Mouse (Mus musculus): ENCODE data around the gene Alk. TPM values are rescaled to one million over a fixed set of nuclear protein-coding genes. Genes with fewer than 3 reads are reported as not detected.

Alk gene
- 0.60 and 0.78 TPM in 2 replicates for polyA plus RNA-seq (2015; fragmentation: Nextera tagmentation; extraction: Ambion mirVana)

- Histone ChIP-seq H3K27me3 (peaks cover 49% of the 10 kb centered on the region), H3K4me3 (peak within 1 kb of the TSS; percentile 49), H3K36me3 (no peaks in the 10 kb centered on the region), H3K4me1 (peaks cover 14% of the 10 kb centered on the region), H3K9ac (peak within 1 kb of the TSS; percentile 35; the same call in 1 of the 2 replicates), H3K27ac (no peak within 1 kb of the TSS), H3K9me3 (no peaks in the 10 kb centered on the region), H3K4me2 (replicated peaks) (peak within 1 kb of the TSS; percentile 88)
- WGBS, result 0% methylated on average over 30 of the region's 32 CpGs
- ATAC-seq (ENCODE audit: low FRiP score, low read depth), result peak; percentile 90
Observed at GRCm38 (mm10) chr17:72604610-72604980, at the start of gene Alk. Gene Alk (minus strand): TSS chr17:72604627.

GRCm38 (mm10) chr17:72652801-72653200 is 48.4 kb upstream of the Alk start:
- ATAC-seq (ENCODE audit: low FRiP score, low read depth), result no peak

GRCm38 (mm10) chr17:72648607-72649217 is 44.3 kb upstream of the Alk start:
- no peak for ATAC-seq (ENCODE audit: low FRiP score, low read depth)
- Histone ChIP-seq H3K27ac (no peak overlapping the region), H3K4me3 (no peak overlapping the region), H3K4me1 (no peaks in the 10 kb centered on the region), H3K27me3 (no peaks in the 10 kb centered on the region), H3K4me2 (replicated peaks) (no peak overlapping the region), H3K9me3 (no peaks in the 10 kb centered on the region), H3K9ac (no peak overlapping the region), H3K36me3 (no peaks in the 10 kb centered on the region)
- WGBS, result 60% methylated on average over 6 of the region's 6 CpGs

More at GRCm38 (mm10) chr17:72652801-72653200, 48.4 kb upstream of the Alk start:
- 70% methylated on average over 1 of the region's 1 CpGs for WGBS
- Histone ChIP-seq H3K27me3 (no peaks in the 10 kb centered on the region), H3K27ac (no peak overlapping the region), H3K4me1 (peaks cover 5% of the 10 kb centered on the region; the same call in 1 of the 2 replicates), H3K36me3 (no peaks in the 10 kb centered on the region), H3K4me3 (no peak overlapping the region), H3K9ac (no peak overlapping the region), H3K4me2 (replicated peaks) (no peak overlapping the region), H3K9me3 (no peaks in the 10 kb centered on the region)

- Histone ChIP-seq H3K9ac (no peak overlapping the region), H3K4me1 (no peaks in the 10 kb centered on the region), H3K4me3 (no peak overlapping the region), H3K9me3 (no peaks in the 10 kb centered on the region), H3K27ac (no peak overlapping the region), H3K36me3 (no peaks in the 10 kb centered on the region), H3K4me2 (replicated peaks) (no peak overlapping the region), H3K27me3 (no peaks in the 10 kb centered on the region)
- 78% methylated on average over 5 of the region's 5 CpGs for WGBS
- no peak for ATAC-seq (ENCODE audit: low FRiP score, low read depth)
Observed at GRCm38 (mm10) chr17:72646167-72646566, 41.7 kb upstream of the Alk start.

- no peaks in the 10 kb centered on the region for H3K9me3 ChIP-seq
- no peak overlapping the region for H3K4me2 ChIP-seq (replicated peaks)
- H3K27ac ChIP-seq, result no peak overlapping the region
- WGBS, result 58% methylated on average over 4 of the region's 4 CpGs
- H3K27me3 ChIP-seq, result no peaks in the 10 kb centered on the region
- no peak overlapping the region for H3K9ac ChIP-seq
- no peak for ATAC-seq (ENCODE audit: low FRiP score, low read depth)
- no peak overlapping the region for H3K4me3 ChIP-seq
- peaks cover 6% of the 10 kb centered on the region; the same call in 1 of the 2 replicates for H3K4me1 ChIP-seq
- H3K36me3 ChIP-seq, result no peaks in the 10 kb centered on the region
Observed at GRCm38 (mm10) chr17:72640095-72640494, 35.7 kb upstream of the Alk start.

- H3K4me1 ChIP-seq, result peaks cover 6% of the 10 kb centered on the region; the same call in 1 of the 2 replicates
- ATAC-seq (ENCODE audit: low FRiP score, low read depth), result no peak
- H3K4me2 ChIP-seq (replicated peaks), result no peak overlapping the region
- H3K9ac ChIP-seq, result no peak overlapping the region
- WGBS, result 70% methylated on average over 7 of the region's 7 CpGs
- no peaks in the 10 kb centered on the region for H3K27me3 ChIP-seq
- no peak overlapping the region for H3K27ac ChIP-seq
- no peaks in the 10 kb centered on the region for H3K36me3 ChIP-seq
- H3K9me3 ChIP-seq, result no peaks in the 10 kb centered on the region
- no peak overlapping the region for H3K4me3 ChIP-seq
Observed at GRCm38 (mm10) chr17:72639400-72639799, 35.0 kb upstream of the Alk start.

GRCm38 (mm10) chr17:72606251-72606650 is 1.8 kb upstream of the Alk start:
- Histone ChIP-seq H3K4me2 (replicated peaks) (no peak overlapping the region), H3K36me3 (no peaks in the 10 kb centered on the region), H3K4me3 (no peak overlapping the region), H3K4me1 (peaks cover 14% of the 10 kb centered on the region), H3K27ac (no peak overlapping the region), H3K9me3 (no peaks in the 10 kb centered on the region), H3K27me3 (peaks cover 45% of the 10 kb centered on the region), H3K9ac (no peak overlapping the region)
- 9% methylated on average over 4 of the region's 4 CpGs for WGBS
- no peak for ATAC-seq (ENCODE audit: low FRiP score, low read depth)

GRCm38 (mm10) chr17:72603886-72604609 is 379 bp downstream of the Alk start:
- Histone ChIP-seq H3K9ac (peak overlapping the region; percentile 35; the same call in 1 of the 2 replicates), H3K4me2 (replicated peaks) (peak overlapping the region; percentile 88), H3K4me3 (peak overlapping the region; percentile 49), H3K27me3 (peaks cover 49% of the 10 kb centered on the region), H3K27ac (no peak overlapping the region), H3K4me1 (peaks cover 14% of the 10 kb centered on the region), H3K9me3 (no peaks in the 10 kb centered on the region), H3K36me3 (no peaks in the 10 kb centered on the region)
- ATAC-seq (ENCODE audit: low FRiP score, low read depth), result peak; percentile 18; the same call in 1 of the 2 replicates
- 2% methylated on average over 51 of the region's 51 CpGs for WGBS

GRCm38 (mm10) chr17:72603118-72603885 is 1.1 kb downstream of the Alk start:
- 2% methylated on average over 40 of the region's 40 CpGs for WGBS
- peak; percentile 76 for ATAC-seq (ENCODE audit: low FRiP score, low read depth)
- Histone ChIP-seq H3K36me3 (no peaks in the 10 kb centered on the region), H3K4me1 (peaks cover 14% of the 10 kb centered on the region), H3K9me3 (no peaks in the 10 kb centered on the region), H3K9ac (no peak overlapping the region), H3K4me2 (replicated peaks) (peak overlapping the region; percentile 88), H3K4me3 (peak overlapping the region; percentile 49), H3K27me3 (peaks cover 49% of the 10 kb centered on the region), H3K27ac (no peak overlapping the region)

GRCm38 (mm10) chr17:72600806-72601205 is 3.6 kb downstream of the Alk start:
- no peak overlapping the region for H3K9ac ChIP-seq

GRCm38 (mm10) chr17:72587671-72588070 is 16.8 kb downstream of the Alk start:
- WGBS, result 81% methylated on average over 3 of the region's 3 CpGs
- no peak for ATAC-seq (ENCODE audit: low FRiP score, low read depth)
- H3K4me3 ChIP-seq, result no peak overlapping the region
- no peak overlapping the region for H3K9ac ChIP-seq
- H3K36me3 ChIP-seq, result no peaks in the 10 kb centered on the region
- no peaks in the 10 kb centered on the region for H3K9me3 ChIP-seq
- no peaks in the 10 kb centered on the region for H3K27me3 ChIP-seq
- no peaks in the 10 kb centered on the region for H3K4me1 ChIP-seq
- no peak overlapping the region for H3K4me2 ChIP-seq (replicated peaks)
- H3K27ac ChIP-seq, result no peak overlapping the region

More at GRCm38 (mm10) chr17:72600806-72601205, 3.6 kb downstream of the Alk start:
- no peak for ATAC-seq (ENCODE audit: low FRiP score, low read depth)
- H3K4me1 ChIP-seq, result peaks cover 14% of the 10 kb centered on the region
- no peak overlapping the region for H3K4me3 ChIP-seq
- 87% methylated on average over 5 of the region's 5 CpGs for WGBS
- H3K27ac ChIP-seq, result no peak overlapping the region
- peaks cover 48% of the 10 kb centered on the region for H3K27me3 ChIP-seq
- H3K36me3 ChIP-seq, result no peaks in the 10 kb centered on the region
- no peak overlapping the region for H3K4me2 ChIP-seq (replicated peaks)
- no peaks in the 10 kb centered on the region for H3K9me3 ChIP-seq

GRCm38 (mm10) chr17:72580142-72580541 is 24.3 kb downstream of the Alk start:
- Histone ChIP-seq H3K9ac (no peak overlapping the region), H3K4me2 (replicated peaks) (no peak overlapping the region), H3K9me3 (no peaks in the 10 kb centered on the region), H3K4me3 (no peak overlapping the region), H3K27me3 (no peaks in the 10 kb centered on the region), H3K4me1 (no peaks in the 10 kb centered on the region), H3K36me3 (no peaks in the 10 kb centered on the region), H3K27ac (no peak overlapping the region)
- no peak for ATAC-seq (ENCODE audit: low FRiP score, low read depth)
- WGBS, result 72% methylated on average over 4 of the region's 4 CpGs

All from limb, embryonic 13.5 days (tissue).